In genomic region chr10:8487388-8487787, GRCm38 (mm10) we compare ENCODE assay signal across 25 mouse cellular contexts. TPM values are rescaled to one million over a fixed set of nuclear protein-coding genes. Genes with fewer than 3 reads are reported as not detected.
DNase-seq lines count a peak whose midpoint lies in the region; ATAC-seq lines count a peak whose summit lies in the region.
"Had no signal": no experiment of that assay in that cellular context is flagged by ENCODE, and none has a peak within 500 bp of the region (broad histone marks: within the 10 kb centered on the region; RNA-seq: fewer than 3 reads in every experiment).

No protein-coding gene starts in this region.

- H3K4me1 ChIP-seq in embryonic facial prominence, embryonic 11.5 days (ENCODE audit: control insufficient read depth, insufficient read depth, low read length) = no peaks in the 10 kb centered on the region
- H3K4me1 ChIP-seq in embryonic facial prominence, embryonic 10.5 days = peaks cover 7% of the 10 kb centered on the region
- H3K4me1 ChIP-seq in kidney, embryonic 15.5 days = peaks cover 8% of the 10 kb centered on the region
- no peaks in the 10 kb centered on the region for H3K4me1 ChIP-seq in embryonic facial prominence, embryonic 14.5 days (ENCODE audit: control insufficient read depth, insufficient read depth, low read length)
- H3K4me1 ChIP-seq: embryonic facial prominence, embryonic 12.5 days; embryonic facial prominence, embryonic 15.5 days; forebrain, embryonic 12.5 days had no signal

- H3K9me3 ChIP-seq in embryonic facial prominence, embryonic 11.5 days (replicated peaks; ENCODE audit: control insufficient read depth, low read length) = no peaks in the 10 kb centered on the region
- H3K9me3 ChIP-seq in embryonic facial prominence, embryonic 10.5 days = no peaks in the 10 kb centered on the region
- no peaks in the 10 kb centered on the region for H3K9me3 ChIP-seq in kidney, embryonic 15.5 days (replicated peaks)
- no peaks in the 10 kb centered on the region for H3K9me3 ChIP-seq in embryonic facial prominence, embryonic 14.5 days (ENCODE audit: control insufficient read depth, low read length)
- H3K9me3 ChIP-seq: embryonic facial prominence, embryonic 12.5 days; embryonic facial prominence, embryonic 15.5 days; forebrain, embryonic 10.5 days; forebrain, embryonic 12.5 days had no signal

- 69% methylated on average over 2 of the region's 2 CpGs for WGBS in embryonic facial prominence, embryonic 11.5 days
- 66% methylated on average over 2 of the region's 2 CpGs for WGBS in embryonic facial prominence, embryonic 10.5 days
- 48% methylated on average over 2 of the region's 2 CpGs for WGBS in kidney, embryonic 15.5 days
- 68% methylated on average over 2 of the region's 2 CpGs for WGBS in embryonic facial prominence, embryonic 14.5 days

- no peak overlapping the region for H3K27ac ChIP-seq in embryonic facial prominence, embryonic 11.5 days (replicated peaks; ENCODE audit: low read depth, low read length)
- no peak overlapping the region for H3K27ac ChIP-seq in embryonic facial prominence, embryonic 10.5 days (replicated peaks)
- H3K27ac ChIP-seq in kidney, embryonic 15.5 days = no peak overlapping the region
- no peak overlapping the region for H3K27ac ChIP-seq in embryonic facial prominence, embryonic 14.5 days (replicated peaks; ENCODE audit: low read depth, low read length)
- H3K27ac ChIP-seq: embryonic facial prominence, embryonic 12.5 days; embryonic facial prominence, embryonic 15.5 days; forebrain, embryonic 10.5 days; forebrain, embryonic 12.5 days had no signal

- no peaks in the 10 kb centered on the region for H3K36me3 ChIP-seq in embryonic facial prominence, embryonic 11.5 days (replicated peaks; ENCODE audit: control insufficient read depth, insufficient read depth, low read depth, low read length)
- H3K36me3 ChIP-seq in embryonic facial prominence, embryonic 10.5 days (replicated peaks) = no peaks in the 10 kb centered on the region
- H3K36me3 ChIP-seq in kidney, embryonic 15.5 days = no peaks in the 10 kb centered on the region
- H3K36me3 ChIP-seq in embryonic facial prominence, embryonic 14.5 days (ENCODE audit: control insufficient read depth, insufficient read depth, low read length) = no peaks in the 10 kb centered on the region
- H3K36me3 ChIP-seq: embryonic facial prominence, embryonic 12.5 days; embryonic facial prominence, embryonic 15.5 days; forebrain, embryonic 10.5 days; forebrain, embryonic 12.5 days; G1E had no signal

- no peak for DNase-seq in embryonic facial prominence, embryonic 11.5 days (ENCODE audit: low spot score)
- DNase-seq in embryonic facial prominence, embryonic 10.5 days (ENCODE audit: low spot score) = no peak
- DNase-seq in kidney, postnatal 36 days = no peak
- DNase-seq in embryonic facial prominence, embryonic 14.5 days (ENCODE audit: low spot score) = peak; percentile 23
- DNase-seq: adrenal gland, adult 8-10 months; adrenal gland, postnatal 14 days; adrenal gland, postnatal 36 days; B cell, adult 2 months; cerebellum, adult 11-12 months; cerebellum, adult 2 months; cerebellum, adult 9-10 months; cerebellum, postnatal 10 days had no signal

- H3K9ac ChIP-seq in embryonic facial prominence, embryonic 11.5 days (replicated peaks; ENCODE audit: low read length) = no peak overlapping the region
- H3K9ac ChIP-seq in kidney, embryonic 15.5 days = no peak overlapping the region
- no peak overlapping the region for H3K9ac ChIP-seq in embryonic facial prominence, embryonic 14.5 days (ENCODE audit: low read depth, low read length)
- H3K9ac ChIP-seq: embryonic facial prominence, embryonic 12.5 days; embryonic facial prominence, embryonic 15.5 days; forebrain, embryonic 12.5 days had no signal

- H3K4me3 ChIP-seq in embryonic facial prominence, embryonic 11.5 days (ENCODE audit: low read depth, low read length) = no peak overlapping the region
- no peak overlapping the region for H3K4me3 ChIP-seq in embryonic facial prominence, embryonic 10.5 days
- no peak overlapping the region for H3K4me3 ChIP-seq in kidney, embryonic 15.5 days (replicated peaks)
- H3K4me3 ChIP-seq in embryonic facial prominence, embryonic 14.5 days (ENCODE audit: low read depth, low read length) = no peak overlapping the region
- H3K4me3 ChIP-seq: embryonic facial prominence, embryonic 12.5 days; embryonic facial prominence, embryonic 15.5 days; erythroblast, embryonic 14.5 days; forebrain, embryonic 10.5 days; forebrain, embryonic 12.5 days had no signal

- 0 out of 2 replicates have a peak, but pooled peaks have one; percentile 48 for ATAC-seq in embryonic facial prominence, embryonic 11.5 days (replicated peaks; ENCODE audit: insufficient number of reproducible peaks, low FRiP score, low TSS enrichment, low read depth)
- 0 out of 2 replicates have a peak, but pooled peaks have one; percentile 55 for ATAC-seq in kidney, embryonic 15.5 days (replicated peaks; ENCODE audit: low FRiP score)
- peak; percentile 70; the same call in 1 of the 2 replicates for ATAC-seq in embryonic facial prominence, embryonic 14.5 days (ENCODE audit: low read depth)
- ATAC-seq: activated CD4-positive, CD25-positive, alpha-beta regulatory T cell, adult 4 months; CD4-positive, CD25-positive, alpha-beta regulatory T cell, adult 4 months; forebrain, embryonic 14.5 days; forebrain, embryonic 16.5 days; Patski had no signal

- no peak overlapping the region for H3K4me2 ChIP-seq in embryonic facial prominence, embryonic 11.5 days (ENCODE audit: low read depth, low read length)
- no peak overlapping the region for H3K4me2 ChIP-seq in kidney, embryonic 15.5 days
- no peak overlapping the region for H3K4me2 ChIP-seq in embryonic facial prominence, embryonic 14.5 days (ENCODE audit: low read depth, low read length)
- H3K4me2 ChIP-seq: embryonic facial prominence, embryonic 12.5 days; embryonic facial prominence, embryonic 15.5 days; forebrain, embryonic 12.5 days had no signal

- H3K27me3 ChIP-seq in embryonic facial prominence, embryonic 11.5 days (ENCODE audit: control insufficient read depth, insufficient read depth, low read length) = no peaks in the 10 kb centered on the region
- H3K27me3 ChIP-seq in embryonic facial prominence, embryonic 10.5 days (replicated peaks; ENCODE audit: low read depth, poor library complexity, severe bottlenecking) = no peaks in the 10 kb centered on the region
- H3K27me3 ChIP-seq in kidney, embryonic 15.5 days = no peaks in the 10 kb centered on the region
- H3K27me3 ChIP-seq in embryonic facial prominence, embryonic 14.5 days (replicated peaks; ENCODE audit: control insufficient read depth, insufficient read depth, low read length) = no peaks in the 10 kb centered on the region
- H3K27me3 ChIP-seq: CH12.LX; embryonic facial prominence, embryonic 12.5 days; embryonic facial prominence, embryonic 15.5 days; forebrain, embryonic 12.5 days; Patski had no signal

RNA-seq across cellular contexts. Expression of gene Ust, which starts 31.2 kb away (rescaled TPM):
- 4.6 TPM in 2 replicates for polyA plus RNA-seq in embryonic facial prominence, embryonic 11.5 days (2014; fragmentation: Nextera tagmentation; extraction: Ambion mirVana)
- 3.4 and 3.9 TPM in 2 replicates for polyA plus RNA-seq in embryonic facial prominence, embryonic 10.5 days (2016; fragmentation: Nextera tagmentation; extraction: Ambion mirVana)
- 6.5 and 6.6 TPM in 2 replicates for polyA plus RNA-seq in kidney, embryonic 15.5 days (2015; fragmentation: Nextera tagmentation; extraction: Ambion mirVana)
- 10.8 and 11.2 TPM in 2 replicates for polyA plus RNA-seq in embryonic facial prominence, embryonic 14.5 days (2014; fragmentation: Nextera tagmentation; extraction: Ambion mirVana)
- polyA plus RNA-seq: erythroblast, embryonic 14.5 days; G1E had no signal
